Comparison of ENCODE assay signal across 16 mouse cellular contexts in genomic region chr4:133410994-133411393, GRCm38 (mm10).
"Had no signal": no experiment of that assay in that cellular context is flagged by ENCODE, and none has a peak within 500 bp of the region (broad histone marks: within the 10 kb centered on the region; RNA-seq: fewer than 3 reads in every experiment).

No protein-coding gene starts in this region.

- H3K9me3 ChIP-seq: lung, embryonic 15.5 days; megakaryocyte, embryonic 14.5 days; midbrain, embryonic 13.5 days; midbrain, embryonic 15.5 days; neural tube, embryonic 12.5 days; stomach, embryonic 15.5 days had no signal

- H3K36me3 ChIP-seq: midbrain, embryonic 15.5 days; stomach, embryonic 15.5 days had no signal

- H3K9ac ChIP-seq: lung, embryonic 15.5 days; midbrain, embryonic 13.5 days; midbrain, embryonic 15.5 days; neural tube, embryonic 12.5 days; stomach, embryonic 15.5 days had no signal

- H3K4me2 ChIP-seq: lung, embryonic 15.5 days; midbrain, embryonic 11.5 days; midbrain, embryonic 13.5 days; midbrain, embryonic 15.5 days; neural tube, embryonic 12.5 days; stomach, embryonic 15.5 days had no signal

- ATAC-seq: lung, postnatal 0 days; midbrain, embryonic 13.5 days; midbrain, embryonic 15.5 days had no signal

- H3K27ac ChIP-seq: lung, embryonic 15.5 days; macrophage; midbrain, embryonic 13.5 days; midbrain, embryonic 15.5 days; neural tube, embryonic 12.5 days; stomach, embryonic 15.5 days had no signal

- DNase-seq: lung, adult 2 months; lung, postnatal 14 days; lung, postnatal 36 days; right cerebral cortex, postnatal 14 days; thymus, adult 18-20 months; thymus, postnatal 14 days; thymus, postnatal 36 days had no signal

- H3K4me3 ChIP-seq: lung, embryonic 15.5 days; megakaryocyte, embryonic 14.5 days; midbrain, embryonic 13.5 days; midbrain, embryonic 15.5 days; neural tube, embryonic 12.5 days; stomach, embryonic 15.5 days had no signal

- H3K27me3 ChIP-seq: lung, embryonic 15.5 days; megakaryocyte, embryonic 14.5 days; midbrain, embryonic 13.5 days; midbrain, embryonic 15.5 days; neural tube, embryonic 12.5 days; stomach, embryonic 15.5 days had no signal
